Mouse (Mus musculus) left cerebral cortex, adult 18-20 months (tissue): ENCODE results near the gene Oas2. TPM values are rescaled to one million over a fixed set of nuclear protein-coding genes. Genes with fewer than 3 reads are reported as not detected.
A peak's percentile ranks its signal among the peaks of the same experiment; 100 is the strongest.
"Not testable (repeated sequence)": the region's sequence is repeated elsewhere in the genome, so short reads cannot be mapped to it uniquely, and the experiment has no call there.

Source experiments
- DNase-seq, 2 experiments: peaks; one replicate each; pipeline ENCODE4 v3.0.0; 2021 to 2022; ENCODE audit warnings: low spot score in 2 of 2, mixed read lengths in 1 of 2
- long read RNA-seq, 2 experiments: library from polyadenylated mRNA; stranded (forward); transcript quantifications; one replicate each; pipeline ENCODE4 v2.0.0; 2021
- total RNA-seq, 2 experiments: library from RNA; stranded (reverse); gene quantifications; 2 replicates each; pipeline ENCODE4 v1.2.3; 2021

Oas2 gene
- under 1 TPM in 1 of 2 experiments, not detected in 1; 0.26 TPM for total RNA-seq
- long read RNA-seq, experiment 1, result 0 reads
- long read RNA-seq, experiment 2, result 0 reads

DNA sequence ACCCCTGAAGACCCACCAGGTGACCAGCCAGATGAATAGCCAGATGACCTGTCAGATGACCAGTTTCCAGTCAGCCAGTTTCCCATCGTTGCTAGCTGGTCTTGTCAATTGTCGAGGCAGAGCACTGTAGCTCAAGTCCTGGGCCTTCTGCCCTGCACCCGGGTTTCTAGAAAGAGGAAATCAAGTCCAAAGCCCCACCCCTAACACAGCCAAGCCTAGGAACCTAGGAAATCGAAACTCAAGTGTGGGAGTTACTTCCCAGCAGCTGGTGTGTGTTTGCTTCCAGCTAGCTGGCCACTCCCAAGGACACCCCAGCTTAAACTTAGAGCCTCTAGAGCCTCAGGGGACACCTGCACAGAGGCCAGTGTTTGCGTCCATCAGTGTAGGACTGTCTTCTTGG is at the start of gene Oas2:
Gene Oas2 (minus strand): TSS at position 166 of the 400 bp plus-strand sequence.
- DNase-seq, result no peak

DNA sequence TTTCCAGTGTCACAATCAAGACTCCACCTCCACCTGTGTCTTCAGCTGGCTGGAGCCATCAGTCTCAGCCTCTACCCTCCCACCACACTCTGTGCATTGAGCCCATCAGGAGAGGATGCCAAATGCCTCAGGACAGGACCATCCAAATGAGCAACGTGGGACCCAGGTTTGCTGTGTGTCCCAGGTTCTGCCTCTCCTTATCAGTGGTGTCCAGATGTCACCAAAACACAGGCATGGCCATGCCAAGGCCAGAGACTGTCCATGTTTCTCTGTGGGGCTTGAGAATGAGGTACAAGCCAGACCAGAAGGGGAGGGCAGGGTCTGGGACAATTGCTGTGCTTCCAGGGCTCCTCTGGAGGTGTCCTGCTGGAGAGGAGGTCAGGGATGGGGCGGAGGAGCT is 49.3 kb upstream of the Oas2 start:
- not testable (repeated sequence) for DNase-seq

DNA sequence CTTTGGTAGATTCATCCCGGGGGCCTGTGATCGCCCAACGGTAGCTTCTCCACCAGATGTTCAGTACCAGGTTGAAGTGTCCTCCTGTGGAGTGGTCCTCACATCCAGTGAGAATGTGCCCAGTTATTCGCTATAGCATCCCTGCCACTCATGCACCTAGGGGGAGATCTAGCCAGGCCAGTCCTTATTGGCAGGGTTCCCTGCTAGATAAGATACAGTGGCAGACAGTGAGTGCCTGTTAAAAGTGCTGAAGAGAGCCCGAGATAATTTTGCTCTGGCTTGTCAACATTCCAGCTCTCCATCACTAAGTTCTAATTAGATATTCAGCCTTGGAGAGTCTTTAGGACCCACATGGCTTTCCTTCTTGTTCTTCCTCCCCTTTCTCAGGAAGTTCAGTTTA is 48.5 kb upstream of the Oas2 start:
- DNase-seq, result not testable (repeated sequence)

DNA sequence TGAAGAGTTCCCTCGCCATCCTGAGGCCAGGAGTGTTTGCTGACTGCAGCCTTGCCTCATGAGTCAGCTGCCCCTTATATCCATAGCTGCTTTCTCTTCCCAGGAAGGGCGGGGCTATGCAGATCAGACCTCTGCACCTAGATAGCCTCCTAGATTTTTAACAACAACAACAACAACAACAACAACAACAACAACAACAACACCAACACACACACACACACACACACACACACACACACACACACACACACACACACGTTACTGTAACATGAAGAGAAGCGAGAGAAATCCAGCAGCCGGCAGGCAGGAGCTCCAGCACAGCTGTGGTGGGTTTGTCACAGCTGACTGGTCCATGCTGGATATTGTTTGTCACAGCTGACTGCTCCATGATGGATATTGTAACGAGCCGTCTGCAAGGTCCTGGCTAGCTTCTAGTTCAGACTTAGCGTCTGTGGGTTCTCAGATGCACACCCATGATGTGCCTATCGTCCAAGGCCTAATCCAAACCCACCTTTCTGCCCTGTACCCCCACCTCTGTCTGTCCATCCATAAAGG is 45.9 kb upstream of the Oas2 start, which contains the start of gene Oas1e:
Gene Oas1e (minus strand): TSS at position 51 of the 555 bp plus-strand sequence.
- not testable (repeated sequence) for DNase-seq

DNA sequence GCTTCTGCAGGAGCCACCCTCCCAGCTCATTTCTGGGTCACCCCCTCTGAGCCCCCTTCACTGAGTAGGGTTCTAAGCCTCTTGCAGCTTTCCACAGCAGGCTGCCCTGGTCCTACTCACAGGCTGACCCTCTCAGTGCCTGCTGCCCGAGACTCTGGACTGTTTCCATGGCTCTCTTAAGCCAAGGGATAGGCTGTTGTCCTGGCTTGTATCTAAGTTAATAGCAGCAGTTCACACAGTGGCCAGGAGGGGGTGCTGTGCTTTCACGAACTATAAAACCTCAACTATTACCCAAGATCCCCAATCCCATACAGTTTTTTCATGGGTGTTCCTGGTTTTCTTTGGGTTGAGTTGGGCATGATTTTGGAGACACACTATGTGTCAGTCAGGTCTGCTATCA is 43.4 kb upstream of the Oas2 start:
- peak; percentile 26 to 57 for DNase-seq

DNA sequence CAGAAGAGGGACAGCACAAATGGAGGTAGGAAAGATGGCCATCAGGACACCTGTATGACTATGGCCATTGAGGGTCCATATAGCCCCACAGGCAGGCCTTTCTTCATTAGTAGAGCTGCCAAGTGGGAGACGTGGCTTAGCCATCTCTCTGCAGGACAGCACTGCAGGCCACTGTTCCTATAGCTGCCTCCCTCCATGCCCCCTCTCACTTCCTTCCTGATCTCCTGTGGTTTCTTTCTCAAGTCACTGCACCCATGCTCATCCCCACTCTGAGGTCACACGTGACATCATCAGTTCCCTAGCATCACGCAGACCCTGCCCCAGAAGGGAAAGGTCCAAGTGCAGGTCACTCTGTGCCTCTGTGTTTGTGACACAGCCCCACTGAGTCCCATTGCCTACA is 37.4 kb upstream of the Oas2 start:
- DNase-seq, result no peak

DNA sequence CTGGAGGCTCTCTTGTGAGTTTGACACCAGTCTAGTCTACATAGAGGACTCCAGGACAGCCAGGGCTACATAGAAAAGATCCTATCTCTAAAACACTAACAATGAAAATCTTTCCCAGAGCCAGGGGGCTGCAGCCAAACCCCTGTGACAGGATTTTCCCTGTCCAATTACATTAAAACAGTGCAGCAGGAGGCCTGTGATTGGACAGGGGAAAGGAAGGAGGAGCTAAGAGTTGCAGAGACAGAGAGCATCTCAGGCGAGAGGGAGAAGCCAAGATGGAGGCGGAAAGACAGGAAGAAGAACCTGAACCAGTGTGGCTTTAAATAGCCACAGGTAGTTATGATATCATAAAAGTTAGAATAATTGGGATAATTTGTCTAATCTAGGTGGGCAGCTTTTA is 32.8 kb upstream of the Oas2 start:
- no peak for DNase-seq

DNA sequence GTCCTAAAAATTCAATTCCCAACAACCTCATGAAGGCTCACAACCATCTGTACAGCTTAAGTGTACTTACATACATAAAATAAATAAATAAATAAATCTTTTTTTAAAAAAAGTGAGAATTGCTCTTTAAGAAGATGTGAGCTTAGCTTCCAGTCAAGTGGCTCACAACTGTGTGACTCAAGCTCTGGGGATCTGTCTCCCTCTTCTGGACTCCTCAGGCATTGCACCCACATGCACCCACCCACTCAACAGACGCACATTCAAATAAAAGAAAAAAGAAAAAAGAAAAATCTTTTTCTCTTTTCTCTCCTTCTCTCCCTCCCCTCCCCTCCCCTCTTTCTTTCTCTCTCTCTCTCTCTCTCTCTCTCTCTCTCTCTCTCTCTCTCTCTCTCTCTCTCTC is 32.0 kb upstream of the Oas2 start:
- DNase-seq, result no peak

DNA sequence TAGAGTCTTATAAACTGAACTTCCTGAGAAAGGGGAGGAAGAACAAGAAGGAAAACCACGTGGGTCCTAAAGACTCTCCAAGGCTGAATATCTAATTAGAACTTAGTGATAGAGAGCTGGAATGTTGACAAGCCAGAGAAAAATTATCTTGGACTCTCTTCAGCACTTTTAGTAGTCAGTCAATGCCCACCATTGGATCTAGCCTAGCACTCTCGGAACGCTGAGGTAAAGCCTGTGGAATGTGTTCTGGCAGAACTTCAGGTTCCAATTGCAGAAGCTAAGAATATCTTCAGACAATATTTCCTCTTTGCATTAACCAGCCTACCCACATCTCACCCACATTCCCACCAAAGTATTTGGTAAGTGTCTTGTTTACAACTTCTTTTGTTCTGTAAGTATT is 30.3 kb upstream of the Oas2 start:
- no peak for DNase-seq

DNA sequence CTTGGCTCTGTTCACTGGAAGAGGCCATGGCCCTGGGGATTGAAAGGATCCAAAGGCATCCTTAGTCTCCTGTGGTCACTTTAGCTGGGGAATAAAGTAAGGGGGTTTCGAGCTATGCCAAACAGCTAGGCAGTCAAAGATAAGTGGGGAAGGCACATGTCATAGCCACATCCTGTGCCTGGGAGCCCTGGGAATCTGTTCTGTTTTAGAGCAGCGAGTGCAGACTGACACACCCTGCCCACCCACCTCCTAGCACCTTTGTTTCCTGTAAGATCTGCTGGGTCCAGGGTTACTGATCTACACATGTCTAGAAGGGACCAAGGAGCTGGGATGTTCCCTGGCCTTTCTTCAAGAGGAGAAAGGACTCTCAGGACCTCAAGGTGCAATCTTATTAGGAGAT is 29.3 kb upstream of the Oas2 start:
- no peak for DNase-seq

DNA sequence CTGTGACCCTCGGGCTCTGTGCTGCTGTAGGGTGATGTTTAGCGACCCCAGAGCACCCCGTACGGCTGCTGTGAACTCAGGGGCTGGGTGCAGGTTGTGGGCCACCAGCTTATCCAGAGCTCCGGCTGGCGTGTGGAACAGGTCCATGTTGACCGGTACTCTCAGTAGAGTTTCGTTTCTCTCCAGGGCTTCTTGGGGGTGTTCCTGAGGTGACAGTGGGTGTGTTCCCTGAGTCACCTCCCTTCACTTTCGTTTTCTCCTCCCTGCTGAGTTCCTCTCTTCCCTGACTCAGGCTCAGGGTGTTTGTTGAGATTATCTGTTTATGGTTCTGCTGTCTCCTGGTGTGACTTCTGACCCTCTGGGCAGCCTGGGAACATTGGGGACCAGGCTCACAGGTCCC is 27.8 kb upstream of the Oas2 start, which contains the start of gene Oas3:
Gene Oas3 (minus strand): TSS at position 184 of the 400 bp plus-strand sequence.
- no peak for DNase-seq

DNA sequence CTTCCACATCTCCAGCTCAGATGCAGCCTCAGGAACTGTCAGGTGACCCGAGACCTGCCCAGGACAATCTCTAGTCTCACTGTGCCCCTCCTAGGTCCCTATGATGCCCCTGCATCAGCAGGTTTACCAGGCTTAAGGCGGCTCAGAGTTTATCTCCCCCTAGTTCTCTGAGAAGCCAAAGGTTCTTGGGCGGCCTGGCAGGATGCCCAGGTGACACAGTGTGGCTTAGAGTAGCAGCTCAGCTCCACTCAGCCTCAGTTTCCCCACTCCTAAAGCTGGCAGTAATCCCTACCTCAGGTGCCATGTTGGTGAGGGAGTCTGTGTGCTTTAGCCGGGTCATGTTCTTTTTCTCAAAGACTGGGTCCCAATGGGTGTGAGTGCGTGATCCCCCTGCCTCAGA is 27.1 kb upstream of the Oas2 start:
- DNase-seq, result no peak

DNA sequence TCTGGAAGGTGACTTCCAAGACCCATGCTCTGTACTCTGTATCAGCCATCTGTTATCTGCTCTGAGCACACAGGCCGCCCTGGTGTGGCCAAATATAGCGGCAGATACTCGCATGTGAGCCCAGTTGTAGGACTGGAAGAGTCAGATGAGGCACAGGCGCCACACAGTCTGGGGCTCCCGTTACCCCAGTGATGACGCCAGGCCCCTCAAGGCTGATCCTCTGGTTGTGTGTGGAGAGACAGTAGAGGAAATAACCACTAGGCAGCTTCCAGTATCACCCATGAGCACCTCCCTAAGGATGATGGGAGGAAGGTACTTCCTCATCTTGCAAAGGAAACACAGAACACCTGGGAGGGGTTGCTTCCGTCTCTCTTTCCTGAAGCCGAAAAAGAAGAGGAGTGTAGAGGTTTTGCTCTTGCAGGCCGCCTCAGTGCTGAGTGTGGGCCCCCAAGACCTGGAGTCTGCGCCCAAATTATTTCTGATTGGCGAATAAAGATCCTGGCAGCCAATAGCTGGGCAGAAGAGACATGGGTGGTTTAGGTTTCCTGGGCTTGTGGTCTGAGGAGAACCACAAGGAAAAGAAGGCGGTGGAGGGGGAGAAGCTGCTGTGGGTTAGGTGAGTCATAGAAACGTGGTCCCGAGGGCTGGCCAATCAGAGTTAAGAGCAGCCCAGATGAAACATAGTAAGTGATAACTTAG is 25.8 kb upstream of the Oas2 start:
- DNase-seq, result no peak

DNA sequence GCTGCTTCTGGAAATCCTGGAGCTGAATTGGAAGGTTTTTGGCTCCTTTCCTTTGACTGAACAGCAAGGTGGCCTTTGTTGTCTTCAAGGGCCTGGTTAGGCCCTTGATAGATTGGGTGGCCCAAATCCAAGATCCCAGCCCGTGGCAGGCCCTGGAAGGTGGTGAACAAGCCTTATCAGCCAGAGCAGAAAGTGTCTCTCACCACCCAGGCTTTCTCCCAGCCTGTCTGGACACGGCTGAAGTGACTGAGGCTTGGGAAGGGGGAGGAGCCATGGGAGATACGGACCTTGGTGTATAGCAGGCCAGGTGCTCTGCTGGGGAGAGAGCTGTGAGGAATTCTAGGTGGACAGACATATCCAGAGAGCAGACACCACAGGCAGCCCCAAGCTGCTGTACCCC is 19.7 kb upstream of the Oas2 start:
- DNase-seq, result no peak

DNA sequence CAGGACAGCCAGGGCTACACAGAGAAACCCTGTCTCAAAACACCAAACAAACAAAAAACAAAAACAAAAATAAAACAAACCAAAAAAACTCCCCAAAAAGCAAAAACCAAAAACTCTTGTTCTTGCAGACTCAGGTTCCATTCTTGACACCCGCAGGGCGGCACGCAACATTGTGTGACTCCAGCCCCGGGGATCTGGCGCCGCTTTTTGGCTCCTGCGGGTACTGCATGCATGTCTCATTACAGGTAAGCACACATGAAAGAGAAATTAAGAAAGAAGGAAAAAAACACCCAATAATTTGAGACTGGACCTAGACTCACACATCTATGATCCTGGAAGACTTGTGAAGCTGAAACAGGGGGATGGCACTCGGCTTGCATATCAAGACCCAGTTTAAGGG is 15.4 kb upstream of the Oas2 start:
- DNase-seq, result no peak

DNA sequence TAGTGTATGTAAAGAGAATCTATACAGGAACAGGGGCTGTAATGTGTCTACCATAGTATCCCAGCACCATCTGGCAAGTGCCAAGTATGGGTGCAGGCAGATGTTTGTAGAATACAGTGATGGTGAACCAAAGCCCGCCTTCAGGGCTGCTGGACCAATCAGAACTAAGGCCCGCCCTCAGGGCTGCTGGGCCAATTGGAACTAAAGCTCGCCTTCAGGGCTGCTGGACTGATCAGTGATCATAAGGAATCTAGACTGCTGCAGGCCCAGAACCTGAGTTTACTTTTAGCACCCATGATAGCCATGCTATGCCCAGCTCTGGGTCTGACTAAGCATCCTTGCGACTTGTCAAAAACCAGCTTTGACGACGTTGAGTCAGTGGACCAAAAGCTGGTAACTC is 12.2 kb upstream of the Oas2 start:
- no peak for DNase-seq

DNA sequence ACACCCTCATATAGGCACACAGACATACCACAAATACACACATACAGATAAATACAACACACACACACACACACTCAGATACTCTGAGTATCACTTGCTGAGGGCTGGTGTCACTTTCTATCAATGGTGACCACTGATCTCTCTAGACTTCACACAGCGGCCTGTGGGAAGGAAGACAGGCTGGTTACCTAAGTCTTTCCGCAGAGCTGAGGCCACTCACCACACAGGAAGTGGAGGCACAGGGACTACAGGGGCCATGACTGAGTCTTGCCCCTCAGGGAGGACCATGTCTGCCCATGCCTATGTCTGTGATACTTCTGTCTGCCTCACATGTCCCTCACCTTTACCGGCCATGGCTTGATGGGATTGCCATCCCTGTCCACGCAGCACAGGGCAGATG is 4.6 kb upstream of the Oas2 start:
- no peak for DNase-seq

DNA sequence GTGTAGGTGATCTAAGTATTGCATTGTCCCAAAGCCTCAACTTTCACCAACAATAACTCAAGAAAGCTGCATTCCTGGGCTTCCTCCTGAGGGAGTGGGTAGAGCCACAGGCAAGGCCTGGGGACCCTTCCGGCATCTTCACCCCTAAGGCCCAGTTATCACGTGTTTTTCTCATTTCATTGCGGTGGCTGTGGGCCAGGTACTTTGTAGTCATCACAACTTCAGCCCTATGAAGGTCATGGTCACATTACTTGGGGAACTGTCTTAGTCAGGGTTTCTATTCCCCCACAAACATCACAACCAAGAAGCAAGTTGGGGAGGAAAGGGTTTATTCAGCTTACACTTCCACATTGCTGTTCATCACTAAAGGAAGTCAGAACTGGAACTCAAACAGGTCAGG is 3.1 kb upstream of the Oas2 start:
- DNase-seq, result no peak

DNA sequence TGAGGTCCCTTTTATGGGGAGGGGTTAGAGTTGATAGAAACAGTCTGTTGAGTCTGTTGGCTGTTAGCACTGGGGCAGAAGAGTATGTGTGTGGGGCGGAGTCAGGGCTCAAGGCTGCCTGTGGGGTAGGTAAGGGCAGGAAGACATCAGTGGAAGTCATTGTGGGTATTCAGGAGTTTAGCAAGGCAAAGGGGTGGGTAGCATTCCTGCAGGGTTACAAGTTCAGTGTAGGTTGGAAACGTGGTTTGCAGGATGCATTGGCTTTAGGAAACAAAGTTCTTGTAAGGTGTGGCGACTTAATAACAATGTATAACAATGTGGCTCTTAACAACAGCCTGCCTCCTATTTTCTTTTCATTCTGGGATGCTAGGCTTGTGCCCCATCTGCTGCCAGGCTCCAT is 1.6 kb upstream of the Oas2 start:
- no peak for DNase-seq

DNA sequence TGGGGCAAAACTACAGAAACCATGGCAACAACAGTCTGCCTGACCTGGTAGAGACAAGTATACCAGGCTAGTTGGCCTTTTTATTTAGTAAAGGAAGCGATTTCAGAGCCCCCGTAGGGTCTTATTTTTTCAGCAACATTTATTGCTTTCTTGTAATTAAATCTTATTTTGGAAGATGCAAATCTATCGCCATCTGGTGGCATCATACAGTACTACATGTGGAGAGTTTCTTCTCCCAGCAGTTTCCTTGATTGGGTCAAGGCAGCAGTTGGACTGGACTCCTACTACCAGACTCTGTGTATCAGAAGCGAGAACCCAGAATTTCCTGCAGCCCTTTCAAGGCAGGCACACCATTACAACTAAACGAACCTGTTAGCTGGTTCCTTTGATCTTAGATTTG is 3.2 kb downstream of the Oas2 start:
- peak; percentile 36 to 75 for DNase-seq

DNA sequence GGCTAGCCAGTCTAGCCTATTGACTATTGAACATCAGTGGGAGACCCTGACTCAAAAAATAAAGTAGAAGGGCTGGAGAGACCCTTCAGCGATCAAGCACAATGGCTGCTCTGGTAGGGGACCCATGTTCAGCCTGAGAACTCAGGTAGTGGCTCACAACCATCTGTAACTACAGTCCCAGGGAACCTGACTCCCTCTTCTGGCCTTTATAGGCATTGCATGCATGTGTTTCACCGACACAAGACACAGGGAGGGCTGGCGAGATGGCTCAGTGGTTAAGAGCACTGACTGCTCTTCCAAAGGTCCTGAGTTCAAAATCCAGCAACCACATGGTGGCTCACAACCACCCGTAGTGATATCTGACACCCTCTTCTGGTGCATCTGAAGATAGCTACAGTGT is 7.5 kb downstream of the Oas2 start:
- peak; percentile 32 to 48 for DNase-seq

DNA sequence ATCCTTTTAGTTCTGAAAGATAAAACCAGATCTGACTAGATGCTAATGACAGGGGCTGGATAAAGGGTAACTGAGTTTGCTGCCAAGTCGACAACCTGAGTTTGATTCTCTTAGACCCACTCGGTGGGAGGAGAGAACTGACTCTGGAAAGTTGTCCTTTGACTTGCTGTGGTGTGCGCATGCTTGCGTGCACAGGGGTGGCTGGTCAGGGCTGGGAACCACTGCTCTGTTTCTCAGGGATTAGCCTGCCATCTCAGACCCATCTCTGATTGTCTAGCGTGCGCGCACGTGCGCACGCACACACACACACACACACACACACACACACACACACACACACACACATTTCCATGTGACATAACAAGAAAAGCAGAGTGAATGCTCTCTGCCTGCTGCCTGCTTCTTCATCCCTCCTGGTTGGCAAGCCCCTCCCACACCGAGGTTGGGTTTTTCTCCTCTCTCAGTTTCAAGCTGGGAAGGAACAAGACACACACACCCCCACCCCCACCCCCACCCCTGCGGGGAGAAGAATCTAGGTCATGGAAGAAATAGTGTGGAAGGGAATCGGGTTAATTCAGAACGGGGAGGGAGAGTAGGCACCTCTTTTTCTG is 15.2 kb downstream of the Oas2 start:
- DNase-seq, result no peak

DNA sequence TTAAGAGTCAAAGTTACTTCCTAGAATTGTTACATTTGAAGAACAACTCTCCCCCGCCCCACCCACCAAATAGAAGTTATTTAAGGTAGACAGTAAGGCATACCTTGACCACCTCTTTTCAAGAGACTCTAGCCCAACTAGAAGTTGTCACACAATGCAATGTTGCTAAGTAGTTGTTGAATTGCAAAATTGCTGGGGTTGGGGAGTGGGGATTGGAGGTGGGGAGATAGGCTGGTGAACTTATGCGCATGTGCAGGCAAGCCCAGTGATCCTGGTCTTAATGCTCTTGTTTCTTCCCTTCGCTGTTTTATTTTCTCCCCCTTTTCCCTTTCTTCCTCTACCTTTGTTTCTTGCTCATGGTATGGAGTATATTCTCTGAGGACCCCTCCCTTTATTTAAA is 16.0 kb downstream of the Oas2 start:
- no peak for DNase-seq
